Mouse (Mus musculus): ENCODE data around the gene Pafah1b3.

DNA sequence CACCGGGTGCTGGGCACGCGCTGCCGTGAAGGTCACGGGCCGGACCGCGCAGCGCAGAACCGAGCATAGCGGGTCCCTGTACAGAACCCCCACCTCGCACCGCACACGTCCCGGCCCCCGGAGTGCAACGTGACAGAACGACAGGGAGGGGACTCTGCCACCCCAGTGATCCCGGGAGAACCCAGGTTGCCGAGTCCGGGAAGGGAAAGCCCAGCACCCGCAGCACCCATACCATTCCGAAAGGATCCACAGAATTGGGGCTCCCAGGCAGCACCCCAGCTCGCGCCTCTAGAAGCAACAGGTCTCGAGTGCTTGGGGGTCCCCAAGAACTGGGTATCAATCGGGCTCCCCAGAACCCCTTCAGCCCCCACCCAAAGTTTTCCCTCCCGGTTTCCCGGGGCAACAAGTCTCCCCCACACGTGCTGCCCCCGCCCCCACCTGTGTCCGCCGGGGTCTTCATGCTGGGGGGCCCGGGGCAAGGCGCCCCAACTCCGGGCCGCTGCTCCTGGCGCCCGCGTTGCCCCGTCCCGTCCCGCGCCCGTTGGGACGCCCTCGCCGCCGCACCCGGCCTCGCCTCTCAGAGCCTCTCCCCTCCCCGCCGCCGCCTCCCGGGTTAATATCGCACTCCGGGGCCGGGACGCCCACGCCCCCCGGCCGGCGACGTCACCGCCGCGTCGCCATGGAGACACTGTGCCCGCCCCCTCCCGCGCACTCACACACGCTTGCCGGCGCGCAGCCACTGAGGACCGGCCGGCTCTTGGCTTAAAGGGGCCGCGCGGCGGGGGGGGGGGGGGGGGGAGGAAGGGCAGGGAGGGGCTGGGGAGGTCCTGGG, 47.4 kb downstream of the Pafah1b3 start, which contains the start of gene Erf:
- TF ChIP-seq POLR2AphosphoS5 (IDR thresholded peaks at IDR 0.05; ENCODE audit: insufficient replicate concordance, low read depth, low read length) (no peak), CTCF (IDR thresholded peaks at IDR 0.05; ENCODE audit: low read depth, low read length) (no peak), TAL1 (conservative IDR thresholded peaks at IDR 0.05; ENCODE audit: low read depth, low read length) (no peak), GATA1 (IDR thresholded peaks at IDR 0.05; ENCODE audit: borderline replicate concordance, low read length) (no peak)

Measured in G1E (cell line).